Mouse (Mus musculus) E14TG2a.4 (cell line): ENCODE data around the gene Hdac10.

Experiments
- CTCF ChIP-seq: conservative IDR thresholded peaks from 2 replicates; pipeline ENCODE4 v1.5.1; 2014; ENCODE audit warnings: low read length
- NANOG ChIP-seq: IDR thresholded peaks from 2 replicates; pipeline ENCODE4 v1.6.1; 2014; ENCODE audit warnings: borderline replicate concordance, low read length, mixed read lengths
- POU5F1 ChIP-seq: IDR thresholded peaks from 2 replicates; pipeline ENCODE4 v1.6.1; 2014; ENCODE audit warnings: low read length, borderline replicate concordance

GRCm38 (mm10) chr15:89171526-89172051 is 43.1 kb upstream of the Hdac10 start:
- no peak for TF ChIP-seq CTCF
- no peak for TF ChIP-seq NANOG
- no peak for TF ChIP-seq POU5F1
